8 mouse cellular contexts compared by ENCODE assay signal in the genomic region with DNA sequence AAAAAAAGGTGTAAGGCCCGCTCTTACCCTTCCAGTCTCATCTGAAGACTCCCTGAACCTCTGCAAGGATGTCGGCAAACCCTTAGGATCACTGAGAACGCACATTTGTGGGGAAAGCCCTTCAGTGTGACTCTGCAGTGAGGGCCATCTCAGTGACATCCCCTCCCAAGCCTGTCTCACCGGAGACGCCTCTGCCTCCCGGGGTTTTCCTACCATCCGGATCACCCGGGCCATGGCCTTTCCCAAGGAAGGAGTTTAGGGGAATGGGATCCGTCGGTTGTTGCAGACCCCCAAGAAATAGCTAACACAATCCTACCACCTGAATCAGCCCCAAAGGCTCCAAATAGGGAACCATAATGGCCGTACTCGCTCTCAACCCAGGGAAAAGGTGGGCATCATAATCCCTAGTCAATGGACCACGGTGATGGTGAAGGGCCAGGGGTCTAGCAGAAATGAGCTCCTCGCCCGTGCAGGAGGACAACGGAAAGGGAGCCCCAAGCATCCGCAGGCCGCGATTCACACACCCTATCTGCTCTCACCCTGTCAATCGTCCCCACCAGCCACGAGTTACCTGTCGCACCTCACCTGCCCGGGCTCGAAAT. TPM values are rescaled to one million over a fixed set of nuclear protein-coding genes. Genes with fewer than 3 reads are reported as not detected.
DNase-seq lines count a peak whose midpoint lies in the region; ATAC-seq and TF ChIP-seq lines count a peak whose summit lies in the region.

No protein-coding gene starts in this region.

- no peak for ATAC-seq in erythroblast, adult 5-6 weeks (replicated peaks; ENCODE audit: low FRiP score, poor library complexity, severe bottlenecking)
- peak; percentile 53 for ATAC-seq in hindbrain, embryonic 11.5 days (ENCODE audit: low FRiP score)
- peak; percentile 0; the same call in 1 of the 2 replicates for ATAC-seq in liver, embryonic 14.5 days (ENCODE audit: insufficient read depth)

- H3K4me3 ChIP-seq in erythroblast, embryonic 14.5 days (replicated peaks): peak overlapping the region; percentile 89
- H3K4me3 ChIP-seq in brown adipose tissue, adult 24 weeks (ENCODE audit: insufficient read depth, low read depth, low read length): peak overlapping the region; percentile 79
- H3K4me3 ChIP-seq in hindbrain, embryonic 11.5 days (ENCODE audit: low read depth, low read length): peak overlapping the region; percentile 97
- peak overlapping the region; percentile 79 to 93 for H3K4me3 ChIP-seq in liver, embryonic 14.5 days (ENCODE audit: insufficient read depth in 1 of 2, low read depth in 2 of 2, low read length in 2 of 2)

- peak overlapping the region; percentile 82 for H3K4me2 ChIP-seq in hindbrain, embryonic 11.5 days (replicated peaks; ENCODE audit: low read depth, low read length)
- peak overlapping the region; percentile 100 for H3K4me2 ChIP-seq in liver, embryonic 14.5 days (ENCODE audit: low read depth)

- 2% methylated on average over 24 of the region's 24 CpGs for WGBS in hindbrain, embryonic 11.5 days
- under 1% methylated on average over 24 of the region's 24 CpGs for WGBS in liver, embryonic 14.5 days (ENCODE audit: insufficient replicate concordance)

- H3K9me3 ChIP-seq in erythroblast, embryonic 14.5 days (ENCODE audit: control insufficient read depth, low read length): no peaks in the 10 kb centered on the region
- no peaks in the 10 kb centered on the region for H3K9me3 ChIP-seq in hindbrain, embryonic 11.5 days (ENCODE audit: control insufficient read depth, low read length)
- no peaks in the 10 kb centered on the region for H3K9me3 ChIP-seq in liver, embryonic 14.5 days (ENCODE audit: control insufficient read depth, low read length)

- no peaks in the 10 kb centered on the region for H3K27me3 ChIP-seq in erythroblast, embryonic 14.5 days (ENCODE audit: control insufficient read depth)
- no peaks in the 10 kb centered on the region for H3K27me3 ChIP-seq in hindbrain, embryonic 11.5 days (ENCODE audit: control insufficient read depth, insufficient read depth, low read length)
- no peaks in the 10 kb centered on the region for H3K27me3 ChIP-seq in liver, embryonic 14.5 days (ENCODE audit: control insufficient read depth, insufficient read depth, low read length)

- H3K36me3 ChIP-seq in erythroblast, embryonic 14.5 days (ENCODE audit: control insufficient read depth): no peaks in the 10 kb centered on the region
- no peaks in the 10 kb centered on the region for H3K36me3 ChIP-seq in hindbrain, embryonic 11.5 days (ENCODE audit: control insufficient read depth, insufficient read depth, low read length)
- H3K36me3 ChIP-seq in liver, embryonic 14.5 days (replicated peaks; ENCODE audit: control insufficient read depth, insufficient read depth, low read depth): no peaks in the 10 kb centered on the region

- DNase-seq in A20 (ENCODE audit: low read depth, low spot score): peak; percentile 39
- DNase-seq in hindbrain, embryonic 11.5 days (ENCODE audit: low spot score): no peak
- DNase-seq in liver, embryonic 14.5 days (ENCODE audit: low read depth in 3 of 3, low spot score in 3 of 3): peak in 1 of 3 experiments; percentile 22
- peak; percentile 32 to 33 for DNase-seq in spleen, postnatal 10 days (ENCODE audit: low spot score in 2 of 2)
- no peak for DNase-seq in right cerebral cortex, adult 18-20 months

- peaks cover 40% of the 10 kb centered on the region for H3K4me1 ChIP-seq in erythroblast, embryonic 14.5 days (ENCODE audit: control insufficient read depth)
- H3K4me1 ChIP-seq in brown adipose tissue, adult 24 weeks (ENCODE audit: control insufficient read depth, insufficient read depth, insufficient read length, low read length): peaks cover 4% of the 10 kb centered on the region; the same call in 1 of the 2 replicates
- H3K4me1 ChIP-seq in hindbrain, embryonic 11.5 days (replicated peaks; ENCODE audit: control insufficient read depth, insufficient read depth, low read length): no peaks in the 10 kb centered on the region
- H3K4me1 ChIP-seq in liver, embryonic 14.5 days (replicated peaks; ENCODE audit: control insufficient read depth in 2 of 2, insufficient read depth in 2 of 2, low read length in 1 of 2): peaks cover 8 to 10% of the 10 kb centered on the region in 2 experiments

- TF ChIP-seq CTCF in liver, embryonic 14.5 days (IDR thresholded peaks at IDR 0.05; ENCODE audit: low read depth): no peak

- TF ChIP-seq EP300 in liver, embryonic 14.5 days (IDR thresholded peaks at IDR 0.05; ENCODE audit: low read depth): no peak

- H3K27ac ChIP-seq in brown adipose tissue, adult 24 weeks (replicated peaks; ENCODE audit: low read depth, low read length): peak overlapping the region; percentile 97
- peak overlapping the region; percentile 97 for H3K27ac ChIP-seq in hindbrain, embryonic 11.5 days (ENCODE audit: low read depth, low read length)
- peak overlapping the region; percentile 60 for H3K27ac ChIP-seq in liver, embryonic 14.5 days

- H3K9ac ChIP-seq in hindbrain, embryonic 11.5 days (ENCODE audit: low read depth, low read length): peak overlapping the region; percentile 76
- peak overlapping the region; percentile 90 for H3K9ac ChIP-seq in liver, embryonic 14.5 days (replicated peaks)

RNA-seq across cellular contexts. Expression of a gene that starts 1.0 kb away (rescaled TPM):
- 0.06 and 0.12 TPM in 2 replicates for polyA plus RNA-seq in erythroblast, embryonic 14.5 days (2012)
- total RNA-seq in erythroblast, adult 5-6 weeks (2015; ENCODE audit: low replicate concordance): 13.0 and 24.0 TPM in 2 replicates
- total RNA-seq in erythroblast, adult 5-6 weeks (2017; ENCODE audit: low replicate concordance): 14.2 and 23.6 TPM in 2 replicates
- polyA plus RNA-seq in brown adipose tissue, adult 24 weeks (2012; ENCODE audit: insufficient read depth, insufficient read length, missing spikeins): 55.9 and 66.0 TPM in 2 replicates
- 73.9 and 82.8 TPM in 2 replicates for polyA plus RNA-seq in hindbrain, embryonic 11.5 days (2014; fragmentation: Nextera tagmentation; extraction: Ambion mirVana)
- 8.6 and 11.9 TPM in 2 replicates for polyA plus RNA-seq in liver, embryonic 14.5 days (2012; rRNA removed)
- 28.1 and 28.8 TPM in 2 replicates for polyA plus RNA-seq in liver, embryonic 14.5 days (2014; fragmentation: Nextera tagmentation; extraction: Ambion mirVana)

RNA-seq across cellular contexts. Expression of a gene that starts 1.2 kb away (rescaled TPM):
- polyA plus RNA-seq in erythroblast, embryonic 14.5 days (2012): 0.89 and 1.7 TPM in 2 replicates
- total RNA-seq in erythroblast, adult 5-6 weeks (2015; ENCODE audit: low replicate concordance): 25.6 and 34.9 TPM in 2 replicates
- total RNA-seq in erythroblast, adult 5-6 weeks (2017; ENCODE audit: low replicate concordance): 22.5 and 29.0 TPM in 2 replicates
- polyA plus RNA-seq in brown adipose tissue, adult 24 weeks (2012; ENCODE audit: insufficient read depth, insufficient read length, missing spikeins): 48.8 and 61.1 TPM in 2 replicates
- polyA plus RNA-seq in hindbrain, embryonic 11.5 days (2014; fragmentation: Nextera tagmentation; extraction: Ambion mirVana): 76.0 and 86.1 TPM in 2 replicates
- polyA plus RNA-seq in liver, embryonic 14.5 days (2012; rRNA removed): 11.3 and 19.1 TPM in 2 replicates
- 39.0 and 40.6 TPM in 2 replicates for polyA plus RNA-seq in liver, embryonic 14.5 days (2014; fragmentation: Nextera tagmentation; extraction: Ambion mirVana)

RNA-seq across cellular contexts. Expression of a gene that starts 34.6 kb away (rescaled TPM):
- 0.26 and 0.51 TPM in 2 replicates for polyA plus RNA-seq in erythroblast, embryonic 14.5 days (2012)
- 11.7 and 15.9 TPM in 2 replicates for total RNA-seq in erythroblast, adult 5-6 weeks (2015; ENCODE audit: low replicate concordance)
- 4.4 and 7.1 TPM in 2 replicates for total RNA-seq in erythroblast, adult 5-6 weeks (2017; ENCODE audit: low replicate concordance)
- 9.3 and 21.8 TPM in 2 replicates for polyA plus RNA-seq in brown adipose tissue, adult 24 weeks (2012; ENCODE audit: insufficient read depth, insufficient read length, missing spikeins)
- polyA plus RNA-seq in hindbrain, embryonic 11.5 days (2014; fragmentation: Nextera tagmentation; extraction: Ambion mirVana): 4.7 and 6.6 TPM in 2 replicates
- 3.7 and 3.9 TPM in 2 replicates for polyA plus RNA-seq in liver, embryonic 14.5 days (2012; rRNA removed)
- 2.7 and 3.1 TPM in 2 replicates for polyA plus RNA-seq in liver, embryonic 14.5 days (2014; fragmentation: Nextera tagmentation; extraction: Ambion mirVana)

Comparison
In these comparisons a context has a peak if more than half of its experiments do, and no peak if none do; other contexts are left out.
1. DNase-seq: peak in A20 (single experiment) and spleen, postnatal 10 days (2 of 2); none in hindbrain, embryonic 11.5 days (single experiment) and right cerebral cortex, adult 18-20 months (single experiment).
2. Peak in every context shown above with its lines, with median percentiles within 50 percentile points of each other: H3K4me3 ChIP-seq and H3K27ac ChIP-seq.